Mouse (Mus musculus): Measurements from ENCODE around the gene Arl1. TPM values are rescaled to one million over a fixed set of nuclear protein-coding genes. Genes with fewer than 3 reads are reported as not detected.

The Arl1 gene
- polyA plus RNA-seq, 1 experiment, result 246 TPM

GRCm38 (mm10) chr10:88783941-88784340 lies 53.3 kb downstream of the Arl1 start:
- TF ChIP-seq POLR2A (IDR thresholded peaks at IDR 0.05; ENCODE audit: low read depth, low read length) (no peak), CTCF (IDR thresholded peaks at IDR 0.05; ENCODE audit: borderline replicate concordance, insufficient read depth, low read length) (no peak)
- no peaks in the 10 kb centered on the region; the same call in 1 of the 2 replicates for H3K4me1 ChIP-seq (ENCODE audit: control insufficient read depth, insufficient read depth, low read length)
- no peak overlapping the region for H3K27ac ChIP-seq (ENCODE audit: insufficient read depth, low read length)
- H3K4me3 ChIP-seq (ENCODE audit: insufficient read depth, low read length), result no peak overlapping the region

- Histone ChIP-seq H3K27ac (ENCODE audit: insufficient read depth, low read length) (no peak overlapping the region), H3K4me3 (ENCODE audit: insufficient read depth, low read length) (no peak overlapping the region), H3K4me1 (ENCODE audit: control insufficient read depth, insufficient read depth, low read length) (no peaks in the 10 kb centered on the region; the same call in 1 of the 2 replicates)
- TF ChIP-seq CTCF (IDR thresholded peaks at IDR 0.05; ENCODE audit: borderline replicate concordance, insufficient read depth, low read length) (no peak), POLR2A (IDR thresholded peaks at IDR 0.05; ENCODE audit: low read depth, low read length) (no peak)
Observed at GRCm38 (mm10) chr10:88784513-88784931, 53.9 kb downstream of the Arl1 start.

DNA sequence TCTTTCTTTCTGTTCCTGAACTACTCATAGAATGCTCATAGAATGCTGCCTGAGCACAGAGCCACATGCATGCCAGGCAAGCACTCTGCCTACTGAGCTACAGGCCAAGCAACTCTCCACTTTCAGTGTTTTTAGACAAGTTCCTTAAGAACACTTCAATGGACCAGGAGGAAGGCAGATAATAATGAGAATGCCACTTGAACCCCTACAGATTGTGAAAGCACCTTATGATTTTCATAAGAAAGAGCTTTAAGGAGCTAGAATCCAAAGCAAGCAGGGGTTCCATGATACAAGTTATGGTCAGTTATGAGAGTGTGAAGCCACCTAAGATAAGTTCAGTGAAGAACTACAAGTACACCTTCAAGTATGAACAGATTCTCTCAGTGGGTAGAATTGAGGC lies 63.0 kb downstream of the Arl1 start:
- Histone ChIP-seq H3K4me3 (ENCODE audit: insufficient read depth, low read length) (no peak overlapping the region), H3K4me1 (ENCODE audit: control insufficient read depth, insufficient read depth, low read length) (no peaks in the 10 kb centered on the region), H3K27ac (ENCODE audit: insufficient read depth, low read length) (no peak overlapping the region)
- TF ChIP-seq CTCF (IDR thresholded peaks at IDR 0.05; ENCODE audit: borderline replicate concordance, insufficient read depth, low read length) (no peak), POLR2A (IDR thresholded peaks at IDR 0.05; ENCODE audit: low read depth, low read length) (no peak)

Other genes with a start within 250 kb of the Arl1 start
- gene Chpt1, start 226.8 kb upstream of the Arl1 start, polyA plus RNA-seq (2011; ENCODE audit: insufficient read length, low read depth, missing spikeins), result 46.3 and 92.9 TPM in 2 replicates
- not detected in 2 replicates for gene Mybpc1, start 125.7 kb upstream of the Arl1 start, polyA plus RNA-seq (2011; ENCODE audit: insufficient read length, low read depth, missing spikeins)
- gene Spic, start 45.8 kb upstream of the Arl1 start, polyA plus RNA-seq (2011; ENCODE audit: insufficient read length, low read depth, missing spikeins), result not detected in 2 replicates
- gene Utp20, start 95.9 kb downstream of the Arl1 start, polyA plus RNA-seq (2011; ENCODE audit: insufficient read length, low read depth, missing spikeins), result 40.0 and 43.3 TPM in 2 replicates
- gene Slc5a8, start 155.1 kb downstream of the Arl1 start, polyA plus RNA-seq (2011; ENCODE audit: insufficient read length, low read depth, missing spikeins), result 0.23 and 0.40 TPM in 2 replicates

Measured in embryonic fibroblast, embryonic 13.5 days (primary cell).